Mouse (Mus musculus) B cell, adult 62 days (primary cell): Measurements from ENCODE around the gene Pvr. TPM values are rescaled to one million over a fixed set of nuclear protein-coding genes. Genes with fewer than 3 reads are reported as not detected.

Source experiments
- total RNA-seq: library from RNA; stranded (reverse); gene quantifications from 4 replicates; pipeline ENCODE4 v1.2.4, GENCODE M21; 2023

Pvr gene
- total RNA-seq: 18.8 to 24.1 TPM (median 21.6 TPM) in 4 replicates

GRCm38 (mm10) chr7:19920506-19921261 lies at the start of gene Pvr:
Pvr (minus strand) TSS chr7:19921160.

GRCm38 (mm10) chr7:19964985-19965579 lies 44.1 kb upstream of the Pvr start, which contains the start of gene Ceacam20:
Ceacam20 (plus strand) TSS chr7:19965412.

GRCm38 (mm10) chr7:19950589-19950988 lies 29.6 kb upstream of the Pvr start, which contains the start of gene Igsf23:
Igsf23 (minus strand) TSS chr7:19950756.

GRCm38 (mm10) chr7:19887849-19888248 lies 33.1 kb downstream of the Pvr start, which contains the start of gene Ceacam19:
Ceacam19 (minus strand) TSS chr7:19887965.

GRCm38 (mm10) chr7:19861199-19861598 lies 59.8 kb downstream of the Pvr start, which contains the start of gene Ceacam16:
Ceacam16 (minus strand) TSS chr7:19861299.

Other genes with a start within 250 kb of the Pvr start
- not detected in 4 replicates for gene Apoc2, start 243.2 kb downstream of the Pvr start, total RNA-seq
- gene Gm44805, start 239.7 kb downstream of the Pvr start, total RNA-seq: not detected in 4 replicates
- gene Apoc4, start 239.7 kb downstream of the Pvr start, total RNA-seq: not detected in 4 replicates
- not detected in 4 replicates for gene Apoc1, start 228.5 kb downstream of the Pvr start, total RNA-seq
- 69.0 to 80.2 TPM (median 73.6 TPM) in 4 replicates for gene Apoe, start 222.0 kb downstream of the Pvr start, total RNA-seq
- gene Tomm40, start 205.7 kb downstream of the Pvr start, total RNA-seq: 52.4 to 61.9 TPM (median 55.5 TPM) in 4 replicates
- not detected in 4 replicates for gene Nectin2, start 170.7 kb downstream of the Pvr start, total RNA-seq
- not detected in 4 replicates for gene Bcam, start 150.1 kb downstream of the Pvr start, total RNA-seq
- 1.2 to 3.7 TPM (median 2.1 TPM) in 3 of 4 replicates, not detected in the other for gene Cblc, start 124.4 kb downstream of the Pvr start, total RNA-seq
- gene Bcl3, start 98.4 kb downstream of the Pvr start, total RNA-seq: 57.3 to 76.7 TPM (median 71.4 TPM) in 4 replicates
- not detected in 4 replicates for gene Gm19345, start 69.2 kb downstream of the Pvr start, total RNA-seq
- gene Ceacam16, start 59.9 kb downstream of the Pvr start, total RNA-seq: 13.2 to 20.2 TPM (median 15.3 TPM) in 4 replicates
- not detected in 4 replicates for gene Ceacam19, start 33.2 kb downstream of the Pvr start, total RNA-seq
- not detected in 4 replicates for gene Igsf23, start 29.6 kb upstream of the Pvr start, total RNA-seq
- not detected in 4 replicates for gene Ceacam20, start 44.3 kb upstream of the Pvr start, total RNA-seq
- not detected in 4 replicates for gene Nlrp9b, start 70.3 kb upstream of the Pvr start, total RNA-seq
- not detected in 4 replicates for gene Vmn1r91, start 178.5 kb upstream of the Pvr start, total RNA-seq
- not detected in 4 replicates for gene Gm16442, start 201.4 kb upstream of the Pvr start, total RNA-seq
- gene Vmn1r93, start 217.9 kb upstream of the Pvr start, total RNA-seq: not detected in 4 replicates
- not detected in 4 replicates for gene Vmn1r94, start 247.2 kb upstream of the Pvr start, total RNA-seq